Mouse (Mus musculus): ENCODE results near the gene 4933414I15Rik.

GRCm38 (mm10) chr11:50977216-50977615 is 33.7 kb upstream of the 4933414I15Rik start:
- TF ChIP-seq EP300 (IDR thresholded peaks at IDR 0.05) (no peak), CTCF (IDR thresholded peaks at IDR 0.05) (no peak)
